Mouse (Mus musculus): Measurements from ENCODE around the gene Cacna1s.
A peak's percentile ranks its signal among the peaks of the same experiment; 100 is the strongest.

Gene Cacna1s

DNA sequence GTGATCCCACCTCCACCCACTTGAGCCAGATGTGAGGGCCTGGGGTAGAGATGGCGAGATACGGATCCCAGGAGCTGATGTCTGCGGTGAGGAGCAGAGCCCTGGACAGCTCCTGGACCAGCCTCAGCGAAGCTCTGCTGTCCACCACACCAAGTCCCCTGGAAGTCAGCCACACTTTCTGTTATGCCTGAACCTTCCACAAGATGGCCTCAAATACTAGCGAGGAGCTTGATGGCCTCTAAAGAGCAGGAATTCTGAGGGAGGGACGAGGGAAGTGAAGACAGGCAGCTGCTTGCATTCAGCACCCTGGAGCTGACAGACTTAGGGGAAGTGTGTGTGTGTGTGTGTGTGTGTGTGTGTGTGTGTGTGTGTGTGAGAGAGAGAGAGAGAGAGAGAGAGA is 1.1 kb upstream of the Cacna1s start:
- DNase-seq (ENCODE audit: low spot score): peak; percentile 70

GRCm38 (mm10) chr1:136055771-136056170 is 3.2 kb downstream of the Cacna1s start:
- no peak for DNase-seq (ENCODE audit: low spot score)

GRCm38 (mm10) chr1:136058594-136058993 is 6.0 kb downstream of the Cacna1s start:
- no peak for DNase-seq (ENCODE audit: low spot score)

GRCm38 (mm10) chr1:136061041-136061789 is 8.7 kb downstream of the Cacna1s start:
- peak; percentile 61 for DNase-seq (ENCODE audit: low spot score)

DNA sequence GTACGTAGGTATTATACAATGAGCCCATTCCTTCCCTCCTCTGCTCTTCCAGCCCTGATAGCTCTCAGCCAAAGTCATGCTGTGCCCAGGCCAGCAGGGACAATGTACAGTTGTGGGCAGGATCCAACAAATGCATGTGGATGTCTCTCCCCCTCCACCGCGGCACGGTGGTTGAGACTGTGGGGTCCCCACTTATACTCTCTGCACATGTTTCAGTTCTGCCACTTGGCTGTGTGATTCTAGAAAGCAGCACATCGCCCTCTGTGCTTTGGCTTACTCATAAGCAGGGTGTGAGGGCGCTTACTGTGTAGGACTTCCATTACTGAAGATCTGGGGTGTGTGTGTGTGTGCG is 9.2 kb downstream of the Cacna1s start:
- no peak for DNase-seq (ENCODE audit: low spot score)

DNA sequence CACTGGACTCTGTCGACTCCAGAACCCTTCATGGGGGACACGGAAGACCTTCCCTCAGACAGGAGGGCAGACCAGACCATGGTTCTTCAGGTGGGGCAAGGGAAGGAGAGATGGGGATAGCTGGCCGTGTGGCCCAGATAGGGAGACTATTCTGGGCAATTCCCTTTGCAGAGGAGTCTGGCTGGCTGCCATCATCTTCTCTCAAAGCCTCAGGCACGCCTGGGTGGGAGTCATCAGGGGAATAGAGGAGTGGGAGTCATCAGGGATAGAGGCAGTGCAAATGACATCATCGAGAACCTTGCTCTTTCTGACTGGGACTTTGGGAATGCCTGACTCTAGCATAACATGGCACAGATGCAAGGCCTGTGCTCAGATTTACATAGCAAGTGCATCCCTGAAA is 11.4 kb downstream of the Cacna1s start:
- DNase-seq (ENCODE audit: low spot score): no peak

GRCm38 (mm10) chr1:136066621-136067020 is 14.1 kb downstream of the Cacna1s start:
- DNase-seq (ENCODE audit: low spot score): no peak

GRCm38 (mm10) chr1:136067579-136067978 is 15.0 kb downstream of the Cacna1s start:
- no peak for DNase-seq (ENCODE audit: low spot score)

- DNase-seq (ENCODE audit: low spot score): no peak
Observed at GRCm38 (mm10) chr1:136076086-136076485, 23.5 kb downstream of the Cacna1s start.

DNA sequence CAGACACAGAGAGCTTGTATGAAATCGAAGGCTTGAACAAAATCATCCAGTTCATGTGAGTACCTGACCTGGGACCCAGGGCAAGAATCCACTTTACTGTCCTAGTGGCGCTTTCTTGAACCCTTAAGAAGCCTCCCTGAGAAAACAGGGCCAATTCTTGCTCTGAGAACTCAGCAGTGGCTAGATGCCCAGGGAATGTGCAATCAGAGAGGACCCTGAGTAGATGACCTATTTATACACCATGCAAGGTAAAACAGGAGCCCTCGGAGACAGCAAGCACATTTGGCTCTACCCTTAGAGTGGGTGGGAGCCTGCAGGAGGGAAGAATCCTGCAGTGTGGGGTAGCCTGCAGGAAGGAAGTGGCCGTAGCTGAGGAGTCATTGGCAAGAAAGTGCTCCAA is 25.1 kb downstream of the Cacna1s start:
- no peak for DNase-seq (ENCODE audit: low spot score)

DNA sequence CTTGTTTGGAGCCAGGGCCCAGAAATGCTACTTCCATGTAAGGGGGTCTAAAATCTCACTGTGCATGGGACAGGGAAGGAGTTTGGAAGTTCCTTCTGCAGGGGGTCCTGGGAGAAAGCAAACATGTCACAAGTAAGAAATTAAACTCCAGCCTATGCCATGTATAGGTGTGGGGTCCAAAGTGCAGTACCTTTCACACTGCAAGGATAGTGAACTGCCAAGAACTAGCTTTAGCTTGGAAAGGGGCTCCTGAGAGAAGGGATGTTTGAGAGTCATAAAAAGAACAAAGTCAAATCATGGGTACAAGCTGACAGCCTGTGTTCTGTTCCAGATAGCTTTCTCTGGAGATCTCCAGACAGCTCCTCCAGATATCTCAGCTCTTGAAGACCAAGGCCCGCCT is 28.6 kb downstream of the Cacna1s start:
- no peak for DNase-seq (ENCODE audit: low spot score)

GRCm38 (mm10) chr1:136085988-136086685 is 33.6 kb downstream of the Cacna1s start:
- DNase-seq (ENCODE audit: low spot score): no peak

DNA sequence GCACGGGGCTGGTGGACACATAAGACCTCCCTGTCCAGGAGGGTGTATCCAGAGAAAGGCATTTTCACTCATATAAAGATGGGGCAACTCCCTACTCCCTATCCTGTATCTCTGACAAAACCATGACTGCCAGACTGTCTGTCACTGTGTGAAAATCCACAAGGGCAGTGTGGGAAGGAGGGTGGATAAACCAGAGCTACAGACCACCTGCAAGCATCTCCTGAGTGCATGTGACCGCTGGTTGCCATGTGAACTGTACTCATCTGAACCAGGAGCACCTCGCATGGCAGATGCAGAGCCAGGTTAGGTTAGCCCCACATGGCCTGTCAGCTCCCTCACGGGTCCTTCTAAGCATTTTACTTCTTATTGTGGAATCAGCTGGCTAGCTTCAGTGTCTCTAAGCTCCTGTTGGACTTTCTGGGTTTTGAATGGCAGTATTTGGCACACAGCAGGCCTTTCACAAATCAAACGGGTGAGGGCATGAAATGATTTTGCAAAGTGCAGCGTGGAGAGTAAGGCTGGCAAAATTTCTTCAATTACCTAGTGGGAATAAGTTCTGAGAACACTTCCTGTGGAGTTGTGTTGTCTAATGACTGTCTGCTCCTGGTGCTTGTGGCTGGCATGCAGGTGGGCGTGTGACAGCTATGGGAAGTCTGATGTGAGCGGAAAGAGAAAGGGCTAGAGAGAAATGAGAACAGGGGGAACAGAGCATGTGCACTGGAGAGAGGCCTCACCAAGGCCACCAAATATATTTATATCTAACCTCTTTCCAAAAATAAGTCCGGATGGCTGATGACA is 37.0 kb downstream of the Cacna1s start:
- no peak for DNase-seq (ENCODE audit: low spot score)

- no peak for DNase-seq (ENCODE audit: low spot score)
Observed at GRCm38 (mm10) chr1:136093726-136094125, 41.2 kb downstream of the Cacna1s start.

DNA sequence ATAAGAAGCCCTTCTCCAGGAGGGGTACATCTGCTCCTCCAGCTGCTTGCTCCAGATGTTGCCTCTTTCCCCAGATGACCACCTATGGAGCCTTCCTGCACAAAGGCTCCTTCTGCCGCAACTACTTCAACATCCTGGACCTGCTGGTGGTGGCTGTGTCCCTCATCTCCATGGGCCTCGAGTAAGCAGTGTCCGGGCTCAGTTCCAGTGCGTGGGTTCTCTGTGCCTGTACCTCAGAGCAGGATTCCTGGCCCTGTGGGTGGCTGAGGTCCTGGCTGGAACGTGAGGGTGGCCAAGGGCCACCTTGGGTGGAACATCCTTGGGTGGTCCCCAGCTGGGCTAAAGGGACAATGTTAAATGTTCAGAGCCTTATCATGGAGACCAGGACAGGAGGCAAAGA is 42.3 kb downstream of the Cacna1s start:
- no peak for DNase-seq (ENCODE audit: low spot score)

DNA sequence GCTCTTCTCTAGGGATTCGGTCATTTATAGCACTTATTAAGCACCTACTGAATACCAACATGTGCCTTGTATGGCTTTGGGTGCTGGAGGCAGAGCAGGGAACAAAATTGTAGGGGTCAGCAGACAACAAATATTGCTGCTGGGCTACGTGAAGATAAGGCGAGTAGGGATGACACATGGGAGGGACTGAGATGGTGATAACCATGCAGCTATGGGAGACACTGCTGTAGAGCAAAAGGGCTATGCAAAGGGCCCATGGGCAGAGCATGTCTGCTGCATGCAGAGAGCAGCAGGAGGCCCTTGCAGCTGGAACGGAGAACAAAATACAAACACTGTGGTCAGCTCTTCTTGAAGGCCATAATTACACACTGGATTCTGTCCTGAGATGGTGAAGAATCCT is 49.5 kb downstream of the Cacna1s start:
- DNase-seq (ENCODE audit: low spot score): no peak

GRCm38 (mm10) chr1:136102551-136102950 is 50.0 kb downstream of the Cacna1s start:
- no peak for DNase-seq (ENCODE audit: low spot score)

DNA sequence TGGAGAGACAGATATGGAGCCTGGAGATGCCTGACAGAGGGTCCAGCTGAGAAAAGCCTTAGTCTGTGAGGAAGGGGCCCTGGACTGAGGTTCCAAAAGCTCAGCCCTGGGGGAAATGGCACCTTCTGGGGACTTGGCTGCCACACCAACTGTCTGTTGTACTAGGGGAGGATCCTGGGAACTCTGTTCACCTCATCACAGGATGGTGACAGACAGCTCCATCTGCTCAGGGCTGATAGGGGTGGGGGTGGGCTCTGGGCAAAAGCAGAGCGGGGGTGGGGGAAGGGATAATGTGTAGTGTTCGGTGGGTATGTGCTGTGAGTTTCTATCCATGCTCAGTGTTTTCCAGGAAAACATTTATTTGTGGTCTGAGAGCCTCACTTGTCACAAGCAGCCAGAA is 50.4 kb downstream of the Cacna1s start:
- DNase-seq (ENCODE audit: low spot score): no peak

DNA sequence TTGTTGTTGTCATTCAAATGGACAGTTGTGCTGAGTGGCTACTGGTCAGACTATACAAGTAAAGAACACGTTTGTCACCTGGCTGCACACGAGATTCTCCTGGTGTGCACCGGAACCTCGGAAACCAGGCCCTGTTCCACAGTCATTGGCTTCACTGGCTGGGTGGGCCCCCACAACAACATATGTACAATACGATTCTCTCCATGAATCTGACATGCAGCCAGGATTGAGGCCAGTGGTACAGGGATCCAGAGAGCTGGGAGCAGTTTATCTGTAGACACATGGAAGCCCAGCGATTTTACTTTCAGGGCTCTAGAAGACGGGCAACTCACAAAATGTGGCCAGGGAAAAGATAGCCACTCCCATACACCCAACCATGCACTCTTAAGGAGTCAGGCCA is 51.1 kb downstream of the Cacna1s start:
- DNase-seq (ENCODE audit: low spot score): no peak

DNA sequence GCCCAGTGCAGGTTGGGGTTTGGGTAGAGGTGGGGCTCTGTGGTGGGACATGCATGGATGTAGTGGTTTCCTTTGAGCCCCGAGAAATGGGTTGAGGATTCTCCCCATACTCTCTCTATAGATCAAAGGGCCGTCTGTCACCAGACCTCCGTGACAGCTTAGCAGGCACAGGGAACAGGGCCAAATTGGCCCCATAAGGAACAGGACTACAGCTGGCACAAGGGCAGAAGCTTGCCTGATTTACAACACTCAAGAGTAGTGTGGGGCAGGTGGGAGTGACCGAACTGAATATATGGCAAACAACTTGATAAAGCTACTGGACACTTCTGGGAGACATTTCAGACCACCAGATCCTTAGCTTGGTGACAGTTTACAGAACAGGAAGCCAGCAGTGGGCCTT is 52.2 kb downstream of the Cacna1s start:
- no peak for DNase-seq (ENCODE audit: low spot score)

DNA sequence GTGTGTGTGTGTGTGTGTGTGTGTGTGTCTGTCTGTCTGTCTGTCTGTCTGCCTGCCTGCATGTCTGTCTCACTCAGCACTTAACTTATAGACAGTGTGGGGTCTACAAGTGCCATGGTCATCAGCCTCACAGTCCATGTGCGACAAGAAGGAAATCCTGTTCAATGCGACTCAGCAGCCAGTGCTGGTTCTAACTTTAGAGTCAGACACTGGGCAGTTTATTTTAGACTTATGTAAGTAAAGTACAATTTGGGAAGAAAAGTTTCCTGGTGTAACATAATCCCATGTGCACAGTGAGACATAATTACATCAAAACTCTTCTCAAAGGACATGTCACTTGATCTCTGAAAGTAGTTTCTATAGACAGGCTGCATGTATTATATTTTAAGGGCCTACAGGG is 56.9 kb downstream of the Cacna1s start:
- no peak for DNase-seq (ENCODE audit: low spot score)

GRCm38 (mm10) chr1:136116183-136116582 is 63.6 kb downstream of the Cacna1s start:
- DNase-seq (ENCODE audit: low spot score): peak; percentile 51

DNA sequence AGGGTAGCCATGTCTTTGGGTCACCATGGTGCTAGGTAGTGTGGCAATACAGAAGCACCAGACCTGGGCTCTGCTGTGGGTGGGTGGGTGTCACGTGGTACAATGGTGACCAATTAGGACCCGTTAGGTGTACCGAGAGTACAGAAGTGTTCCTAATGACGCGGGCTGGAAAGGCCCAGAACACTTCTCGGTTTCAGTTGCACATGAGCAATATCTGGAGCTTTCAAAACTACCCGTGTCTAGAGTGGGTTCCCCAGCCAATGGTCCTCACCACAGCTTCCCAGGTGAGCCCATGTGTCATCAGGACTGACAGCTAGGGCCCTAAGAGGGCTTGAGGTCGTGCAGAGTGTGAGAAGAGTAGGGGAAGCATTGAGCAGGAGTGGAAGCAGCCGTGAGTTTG is 64.5 kb downstream of the Cacna1s start:
- DNase-seq (ENCODE audit: low spot score): no peak

All from ovary, postnatal 14 days (tissue).